Mouse (Mus musculus) brain, embryonic 14.5 days (tissue): ENCODE data around the gene Gm20431.

Experiments
- CTCF ChIP-seq: fragments of 200-500 bp; IDR thresholded peaks from 2 replicates; pipeline ENCODE4 v1.5.1; 2012; ENCODE audit warnings: inconsistent platforms, mild to moderate bottlenecking, moderate library complexity, borderline replicate concordance; ENCODE audit not compliant: insufficient read depth, insufficient read length; ENCODE audit errors: extremely low read depth
- POLR2A ChIP-seq: fragments of 200-500 bp; IDR thresholded peaks from 2 replicates; pipeline ENCODE4 v1.6.1; 2012; ENCODE audit warnings: mild to moderate bottlenecking, inconsistent platforms, borderline replicate concordance; ENCODE audit not compliant: poor library complexity, insufficient read depth, insufficient read length, severe bottlenecking; ENCODE audit errors: extremely low read depth

GRCm38 (mm10) chr2:167661270-167662203 is at the start of gene Gm20431:
- TF ChIP-seq POLR2A = peak; percentile 80
- no peak for TF ChIP-seq CTCF
